Mouse (Mus musculus) E14TG2a.4 (cell line): ENCODE measurements at regions not wholly inside any gene's neighbourhood (a gene's known extent, or its start where the extent isn't known, plus 50 kb on each side); places are given as distances from the start of the nearest gene placed in this dataset.

ENCODE experiments used
- CTCF ChIP-seq: conservative IDR thresholded peaks from 2 replicates; pipeline ENCODE4 v1.5.1; 2014; ENCODE audit warnings: low read length
- NANOG ChIP-seq: IDR thresholded peaks from 2 replicates; pipeline ENCODE4 v1.6.1; 2014; ENCODE audit warnings: borderline replicate concordance, low read length, mixed read lengths
- POU5F1 ChIP-seq: IDR thresholded peaks from 2 replicates; pipeline ENCODE4 v1.6.1; 2014; ENCODE audit warnings: low read length, borderline replicate concordance

DNA sequence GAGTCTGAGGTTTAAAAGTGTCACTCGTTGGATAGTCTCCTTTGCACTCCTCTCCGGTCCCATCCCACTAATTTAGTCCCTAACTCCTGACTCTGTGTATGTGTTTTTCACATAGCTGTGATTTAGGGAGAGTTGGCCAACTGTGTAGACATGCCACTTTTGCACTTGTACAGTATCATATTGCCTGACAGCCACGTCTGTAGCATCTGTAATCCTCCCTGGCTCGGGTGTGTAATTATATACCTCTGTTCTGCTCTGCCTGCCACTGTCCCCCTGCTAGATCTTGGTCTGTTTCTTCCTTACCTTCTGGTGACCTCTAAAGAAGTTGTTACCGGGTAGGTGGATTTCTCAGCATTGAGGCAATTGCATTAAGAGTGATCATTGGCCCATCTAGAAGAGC lies 103.4 kb downstream of the 1500009L16Rik start:
- no peak for TF ChIP-seq CTCF
- no peak for TF ChIP-seq NANOG
- TF ChIP-seq POU5F1: no peak
